In the genomic region with DNA sequence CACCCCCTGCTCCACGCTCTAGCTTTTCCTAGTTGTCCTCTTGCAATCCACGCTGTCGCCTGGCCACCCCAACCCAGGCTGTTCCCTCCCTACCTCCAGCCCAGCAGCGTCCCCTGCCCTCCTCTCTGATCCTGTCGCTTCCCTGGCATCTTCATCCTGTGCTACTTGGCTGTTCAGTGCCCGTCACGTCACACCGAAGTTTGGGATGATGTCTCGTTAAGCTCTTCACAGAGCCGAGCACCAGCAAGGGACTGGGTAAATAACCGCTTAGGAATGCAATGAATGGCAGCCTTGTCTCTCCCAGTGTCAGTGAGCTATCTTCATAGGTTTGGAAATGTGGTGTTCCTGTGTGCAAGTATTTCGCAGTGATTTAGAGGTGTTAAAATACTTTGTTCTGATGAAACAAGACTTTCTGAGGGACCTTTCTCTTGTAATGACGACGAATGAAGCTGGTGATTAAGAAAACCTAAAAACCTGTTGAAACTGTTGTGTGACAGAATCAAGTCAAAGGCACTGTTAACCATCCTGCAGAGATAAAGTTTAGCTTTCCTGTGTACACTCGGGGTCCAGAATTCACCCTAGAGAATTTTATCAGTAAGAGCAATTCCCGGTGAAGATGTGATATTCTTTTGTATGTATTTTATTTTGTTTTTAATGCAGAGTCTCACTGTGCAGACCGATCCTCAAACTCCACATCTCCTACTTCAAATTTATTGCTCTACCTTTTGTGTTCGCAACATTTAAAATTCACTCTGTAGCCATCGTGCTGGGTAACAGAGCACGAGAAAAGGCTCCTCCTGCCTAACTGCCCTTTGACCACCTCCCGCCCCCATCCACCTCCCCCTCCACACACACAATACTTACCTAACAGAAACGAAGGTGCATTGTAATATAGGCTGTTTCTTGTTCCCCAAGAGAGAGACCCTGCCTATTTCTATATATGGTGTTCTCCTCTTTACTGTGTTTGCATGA, we compare ENCODE assay signal across 8 mouse cellular contexts. TPM values are rescaled to one million over a fixed set of nuclear protein-coding genes. Genes with fewer than 3 reads are reported as not detected.
DNase-seq lines count a peak whose midpoint lies in the region; ATAC-seq and TF ChIP-seq lines count a peak whose summit lies in the region.

No protein-coding gene starts in this region.

- in situ Hi-C loops in CH12.LX (cut with MboI; ENCODE audit: low pct_ligation_motif_present, low pct_unique_long_range_greater_than_20kb, low sequenced_read_pairs), result no loop called here

- peak overlapping the region; percentile 58 for H3K4me2 ChIP-seq in CH12.LX (ENCODE audit: insufficient read depth, low read depth, poor library complexity, severe bottlenecking)
- H3K4me2 ChIP-seq in midbrain, embryonic 13.5 days (replicated peaks), result peak overlapping the region; percentile 88

- no peak for TF ChIP-seq EP300 in CH12.LX (IDR thresholded peaks at IDR 0.05; ENCODE audit: low read length)

- TF ChIP-seq RAD21 in CH12.LX (IDR thresholded peaks at IDR 0.05; ENCODE audit: low read depth, low read length), result no peak

- intact Hi-C loops in heart, postnatal 25 days (cut with DNase I), result no loop called here

- H3K27ac ChIP-seq in heart, embryonic 10.5 days, result peak overlapping the region; percentile 99
- peak overlapping the region; percentile 63 for H3K27ac ChIP-seq in CH12.LX (ENCODE audit: insufficient read depth, low read depth)
- peak overlapping the region; percentile 92 for H3K27ac ChIP-seq in midbrain, embryonic 13.5 days

- TF ChIP-seq CTCF in CH12.LX (conservative IDR thresholded peaks at IDR 0.05 in 1 of 2, IDR thresholded peaks at IDR 0.05 in 1 of 2; ENCODE audit: low read depth in 2 of 2, low read length in 2 of 2), result no peak

- no peaks in the 10 kb centered on the region for H3K27me3 ChIP-seq in heart, embryonic 10.5 days (ENCODE audit: insufficient read depth, poor library complexity, severe bottlenecking)
- no peaks in the 10 kb centered on the region for H3K27me3 ChIP-seq in CH12.LX (replicated peaks)
- H3K27me3 ChIP-seq in midbrain, embryonic 13.5 days, result no peaks in the 10 kb centered on the region

- 14% methylated on average over 22 of the region's 22 CpGs for WGBS in heart, embryonic 10.5 days
- 15% methylated on average over 22 of the region's 22 CpGs for WGBS in midbrain, embryonic 13.5 days

- H3K79me2 ChIP-seq in CH12.LX (replicated peaks; ENCODE audit: control insufficient read depth, extremely low read depth, insufficient read depth, poor library complexity, severe bottlenecking), result peaks cover 36% of the 10 kb centered on the region

- TF ChIP-seq POLR2A in CH12.LX (IDR thresholded peaks at IDR 0.05; ENCODE audit: low read depth, low read length), result no peak

- dilution Hi-C loops in CH12.LX (cut with MboI; ENCODE audit: extremely low pct_ligation_motif_present, extremely low pct_unique_long_range_greater_than_20kb, low sequenced_read_pairs), result no loop called here

- H3K4me3 ChIP-seq in heart, embryonic 10.5 days, result peak overlapping the region; percentile 91
- peak overlapping the region; percentile 55 to 96 (median 84) for H3K4me3 ChIP-seq in CH12.LX (replicated peaks in 1 of 3; ENCODE audit: low read depth in 2 of 3, low read length in 2 of 3, poor library complexity in 1 of 3)
- peak overlapping the region; percentile 90 for H3K4me3 ChIP-seq in midbrain, embryonic 13.5 days (replicated peaks)

- H3K4me1 ChIP-seq in heart, embryonic 10.5 days, result peaks cover 10% of the 10 kb centered on the region; the same call in 1 of the 2 replicates
- peaks cover 10 to 35% of the 10 kb centered on the region in 2 experiments for H3K4me1 ChIP-seq in CH12.LX (ENCODE audit: control insufficient read depth in 1 of 2, insufficient read depth in 2 of 2)
- H3K4me1 ChIP-seq in midbrain, embryonic 13.5 days (replicated peaks), result peaks cover 27% of the 10 kb centered on the region

- peak overlapping the region; percentile 93 for H3K9ac ChIP-seq in CH12.LX (ENCODE audit: insufficient read depth, low read depth)
- peak overlapping the region; percentile 82 for H3K9ac ChIP-seq in midbrain, embryonic 13.5 days (replicated peaks)

- peak; percentile 87 for DNase-seq in heart, embryonic 10.5 days (ENCODE audit: low spot score)
- DNase-seq in heart, postnatal 25 days (ENCODE audit: low spot score), result no peak
- peak; percentile 36 for DNase-seq in CH12.LX (ENCODE audit: extremely low read depth)
- DNase-seq in embryo, embryonic 11.5 days (ENCODE audit: low read depth, low spot score), result peak; percentile 32
- DNase-seq in thymus, postnatal 25 days, result no peak
- no peak for DNase-seq in urinary bladder, adult 18-20 months (ENCODE audit: low spot score in 2 of 2)

- peak; percentile 15 for ATAC-seq in inflammation-experienced regulatory T-cells, adult 6 months
- ATAC-seq in midbrain, embryonic 13.5 days, result peak; percentile 53

- H3K36me3 ChIP-seq in heart, embryonic 10.5 days, result peaks cover 7% of the 10 kb centered on the region; the same call in 1 of the 2 replicates
- H3K36me3 ChIP-seq in CH12.LX (replicated peaks in 1 of 2; ENCODE audit: control insufficient read depth in 1 of 2, insufficient read depth in 1 of 2, low read length in 1 of 2), result peaks cover 4 to 16% of the 10 kb centered on the region in 2 experiments
- H3K36me3 ChIP-seq in midbrain, embryonic 13.5 days, result no peaks in the 10 kb centered on the region

- H3K9me3 ChIP-seq in heart, embryonic 10.5 days, result no peaks in the 10 kb centered on the region
- H3K9me3 ChIP-seq in CH12.LX (replicated peaks; ENCODE audit: low read length), result peaks cover 2% of the 10 kb centered on the region
- H3K9me3 ChIP-seq in midbrain, embryonic 13.5 days, result no peaks in the 10 kb centered on the region

TF ChIP-seq in CH12.LX, 34 proteins besides CTCF, POLR2A, EP300 and RAD21:
- TF ChIP-seq USF1 (IDR thresholded peaks at IDR 0.05; ENCODE audit: low read depth, low read length) (no peak), TCF12 (IDR thresholded peaks at IDR 0.05; ENCODE audit: low read depth, low read length) (0 out of 2 replicates have a peak, but pooled peaks have one; percentile 13), MAX (IDR thresholded peaks at IDR 0.05; ENCODE audit: low read length) (peak; percentile 11; the same call in 1 of the 2 replicates), JUND (conservative IDR thresholded peaks at IDR 0.05; ENCODE audit: low read depth, low read length) (no peak)

RNA-seq across cellular contexts. Expression of gene Scaf11, which starts 1.2 kb away (rescaled TPM):
- polyA plus RNA-seq in heart, embryonic 10.5 days (2016; fragmentation: Nextera tagmentation; extraction: Ambion mirVana), result 77.2 and 93.0 TPM in 2 replicates
- total RNA-seq in heart, postnatal 25 days (2021), result 10 to 100 TPM; 39.8 to 47.1 TPM
- 57.2 and 63.9 TPM in 2 replicates for total RNA-seq in CH12.LX (2012; rRNA removed)
- 59.8 and 66.6 TPM in 2 replicates for total RNA-seq in CH12.LX (2014; rRNA removed)
- 88.0 and 92.0 TPM in 2 replicates for polyA plus RNA-seq in CH12.LX (2012; ENCODE audit: insufficient read length, low read depth)
- polyA plus RNA-seq in inflammation-experienced regulatory T-cells, adult 6 months (2017; shearing (Covaris generic)), result 10 to 100 TPM; 45.4 to 51.8 (median 48.2) TPM
- polyA plus RNA-seq in midbrain, embryonic 13.5 days (2015; fragmentation: Nextera tagmentation; extraction: Ambion mirVana), result 56.5 and 62.5 TPM in 2 replicates

Comparison
In these comparisons a context has a peak if more than half of its experiments do, and no peak if none do; other contexts are left out.
1. DNase-seq: peak in heart, embryonic 10.5 days (single experiment), CH12.LX (single experiment) and embryo, embryonic 11.5 days (single experiment); none in heart, postnatal 25 days (single experiment), thymus, postnatal 25 days (single experiment) and urinary bladder, adult 18-20 months (0 of 2).
2. Peak in every context shown above with its lines, with median percentiles within 50 percentile points of each other: H3K27ac ChIP-seq and H3K4me3 ChIP-seq.